Mouse (Mus musculus): ENCODE measurements at regions not wholly inside any gene's neighbourhood (a gene's known extent, or its start where the extent isn't known, plus 50 kb on each side); places are given as distances from the start of the nearest gene placed in this dataset.

DNA sequence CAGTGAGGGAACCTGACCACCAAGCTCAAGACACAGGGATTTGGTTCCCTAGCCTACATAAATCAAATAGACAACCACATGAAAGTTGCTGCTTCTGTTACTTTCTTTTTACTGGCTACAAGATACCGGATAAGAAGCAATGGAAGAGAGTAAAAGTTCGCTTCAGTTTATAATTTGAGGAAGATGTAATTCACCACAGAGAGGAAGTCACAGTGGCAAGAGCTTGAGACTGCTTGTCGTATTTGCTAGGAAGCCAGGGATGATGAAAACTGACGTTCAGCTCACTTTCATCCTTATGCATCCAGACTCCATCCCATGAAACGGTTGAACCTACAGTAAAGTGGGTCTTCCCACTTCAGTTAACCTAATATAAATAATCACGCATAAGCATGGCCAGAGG, 102.1 kb upstream of the Slc4a7 start:
- WGBS: 90% methylated on average over 6 of the region's 6 CpGs
- ATAC-seq (ENCODE audit: low FRiP score): no peak
- Histone ChIP-seq H3K4me1 (replicated peaks) (no peaks in the 10 kb centered on the region), H3K27me3 (no peaks in the 10 kb centered on the region), H3K36me3 (no peaks in the 10 kb centered on the region), H3K27ac (no peak overlapping the region), H3K4me3 (no peak overlapping the region), H3K4me2 (no peak overlapping the region), H3K9ac (no peak overlapping the region), H3K9me3 (no peaks in the 10 kb centered on the region)

DNA sequence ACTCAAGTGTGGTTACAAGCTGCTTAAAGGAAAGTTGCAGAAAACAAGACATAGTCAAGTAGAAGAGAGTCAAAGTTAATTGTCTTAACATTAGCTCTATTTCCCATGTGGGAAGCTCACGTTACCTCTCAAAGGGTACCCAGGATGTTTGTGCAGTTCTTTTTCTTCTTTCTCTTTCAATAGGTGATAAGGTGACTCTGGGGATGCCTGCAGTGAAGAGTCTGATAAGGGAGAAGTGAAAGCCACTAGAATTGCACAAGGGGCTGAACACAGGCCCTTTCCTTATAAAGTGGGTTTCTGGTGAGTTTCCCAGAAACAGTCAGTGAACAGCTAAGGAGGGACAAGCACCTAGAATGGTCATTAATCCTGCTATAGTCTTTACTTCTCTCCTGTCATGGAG, 98.6 kb upstream of the Slc4a7 start:
- Histone ChIP-seq H3K4me2 (no peak overlapping the region), H3K27ac (no peak overlapping the region), H3K36me3 (no peaks in the 10 kb centered on the region), H3K4me3 (no peak overlapping the region), H3K27me3 (no peaks in the 10 kb centered on the region), H3K9ac (no peak overlapping the region), H3K9me3 (no peaks in the 10 kb centered on the region), H3K4me1 (replicated peaks) (no peaks in the 10 kb centered on the region)
- 81% methylated on average over 1 of the region's 1 CpGs for WGBS
- ATAC-seq (ENCODE audit: low FRiP score): no peak

DNA sequence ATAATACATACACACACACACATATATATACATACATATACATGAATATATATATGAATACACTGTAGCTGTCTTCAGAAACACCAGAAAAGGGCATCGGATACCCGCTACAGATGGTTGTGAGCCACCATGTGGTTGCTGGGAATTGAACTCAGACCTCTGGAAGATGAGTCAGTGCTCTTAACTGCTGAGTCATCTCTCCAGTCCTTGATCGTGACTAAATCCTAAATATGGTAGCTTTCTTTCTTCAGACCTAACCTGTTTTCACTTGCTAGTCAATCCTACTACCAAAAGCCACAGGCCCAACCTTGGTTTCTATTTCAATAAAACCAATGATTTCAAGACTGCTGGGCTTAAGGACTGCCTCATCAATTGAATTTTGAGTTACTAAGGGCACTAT, 95.0 kb upstream of the Slc4a7 start:
- H3K4me3 ChIP-seq: no peak overlapping the region
- H3K4me2 ChIP-seq: no peak overlapping the region
- H3K36me3 ChIP-seq: no peaks in the 10 kb centered on the region
- 91% methylated on average over 3 of the region's 3 CpGs for WGBS
- H3K9me3 ChIP-seq: no peaks in the 10 kb centered on the region
- no peak overlapping the region for H3K9ac ChIP-seq
- H3K27ac ChIP-seq: no peak overlapping the region
- no peaks in the 10 kb centered on the region; the same call in 1 of the 2 replicates for H3K4me1 ChIP-seq (replicated peaks)
- no peak for ATAC-seq (ENCODE audit: low FRiP score)
- no peaks in the 10 kb centered on the region for H3K27me3 ChIP-seq

DNA sequence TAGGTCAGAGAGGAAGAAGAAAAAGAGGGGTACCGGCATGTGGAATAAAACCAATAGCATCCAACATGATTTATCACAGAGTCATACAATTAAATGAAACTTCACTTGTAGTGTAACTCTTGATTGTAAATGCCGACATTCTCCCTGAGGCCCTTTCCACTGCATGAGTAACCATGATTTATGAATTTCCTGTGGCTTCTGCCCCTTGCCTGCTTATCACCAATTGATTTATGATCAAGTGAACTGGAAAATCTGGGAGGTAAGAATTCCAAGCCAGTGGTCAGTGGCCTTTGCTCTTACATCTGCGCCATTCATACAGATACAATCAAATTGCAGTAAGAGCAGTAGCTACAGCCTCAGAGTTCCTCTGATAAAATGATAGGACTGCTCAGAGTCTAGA, 89.8 kb upstream of the Slc4a7 start:
- Histone ChIP-seq H3K4me2 (no peak overlapping the region), H3K27me3 (no peaks in the 10 kb centered on the region), H3K27ac (no peak overlapping the region), H3K4me3 (no peak overlapping the region), H3K9ac (no peak overlapping the region), H3K4me1 (replicated peaks) (no peaks in the 10 kb centered on the region; the same call in 1 of the 2 replicates), H3K36me3 (no peaks in the 10 kb centered on the region), H3K9me3 (no peaks in the 10 kb centered on the region)
- no peak for ATAC-seq (ENCODE audit: low FRiP score)
- WGBS: 82% methylated on average over 3 of the region's 3 CpGs

GRCm38 (mm10) chr14:14620316-14620715, 81.8 kb upstream of the Slc4a7 start:
- H3K4me2 ChIP-seq: no peak overlapping the region
- no peak for ATAC-seq (ENCODE audit: low FRiP score)
- no peaks in the 10 kb centered on the region for H3K36me3 ChIP-seq
- H3K27ac ChIP-seq: no peak overlapping the region
- H3K9ac ChIP-seq: no peak overlapping the region
- no peak overlapping the region for H3K4me3 ChIP-seq
- no peaks in the 10 kb centered on the region for H3K4me1 ChIP-seq (replicated peaks)
- H3K27me3 ChIP-seq: no peaks in the 10 kb centered on the region
- 86% methylated on average over 5 of the region's 5 CpGs for WGBS
- H3K9me3 ChIP-seq: no peaks in the 10 kb centered on the region

DNA sequence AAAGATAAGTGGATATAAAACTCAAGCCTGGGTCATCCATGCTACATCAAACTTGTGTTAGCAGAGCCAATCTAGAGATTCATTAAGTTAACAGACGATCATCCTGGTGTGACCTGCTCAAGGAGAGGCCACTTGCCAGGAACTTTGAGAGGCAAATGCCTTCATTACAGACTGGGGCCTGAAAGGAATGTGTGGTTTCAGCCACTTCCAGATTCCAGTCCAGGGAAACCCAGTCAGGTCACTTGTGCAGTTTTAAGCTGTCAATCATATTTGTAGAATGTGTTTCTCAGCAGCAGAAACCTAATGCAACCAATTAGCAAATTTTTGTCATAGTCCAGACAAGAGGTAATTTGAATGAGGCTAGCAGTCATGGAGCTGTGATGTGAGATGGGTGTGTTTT, 73.4 kb upstream of the Slc4a7 start:
- ATAC-seq (ENCODE audit: low FRiP score): no peak
- Histone ChIP-seq H3K9me3 (no peaks in the 10 kb centered on the region), H3K27ac (no peak overlapping the region), H3K36me3 (no peaks in the 10 kb centered on the region), H3K27me3 (peaks cover 13% of the 10 kb centered on the region), H3K4me1 (replicated peaks) (peaks cover 14% of the 10 kb centered on the region), H3K4me3 (no peak overlapping the region), H3K9ac (no peak overlapping the region), H3K4me2 (no peak overlapping the region)
- 87% methylated on average over 1 of the region's 1 CpGs for WGBS

DNA sequence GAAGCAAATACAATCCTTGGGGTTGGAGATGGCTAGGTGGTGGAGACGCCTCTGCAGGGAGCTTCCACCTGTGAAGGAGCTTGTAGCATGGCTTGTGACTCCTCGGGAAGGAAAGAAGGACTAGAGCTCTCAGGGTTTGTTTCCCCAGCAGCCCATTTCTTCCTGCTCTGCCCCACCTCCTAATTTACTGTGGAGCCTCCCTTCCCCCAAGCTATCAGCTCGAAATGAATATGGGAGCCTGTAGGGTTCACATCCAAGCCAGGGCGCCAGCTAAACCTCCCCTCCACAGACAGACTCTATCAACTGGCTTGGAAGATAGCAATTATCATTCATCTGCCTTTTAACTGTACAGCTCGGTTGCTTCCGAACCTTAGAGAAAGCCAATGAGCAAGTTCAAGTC, 70.3 kb upstream of the Slc4a7 start:
- H3K4me3 ChIP-seq: no peak overlapping the region
- WGBS: 40% methylated on average over 6 of the region's 6 CpGs
- peaks cover 13% of the 10 kb centered on the region for H3K27me3 ChIP-seq
- H3K4me2 ChIP-seq: no peak overlapping the region
- H3K36me3 ChIP-seq: no peaks in the 10 kb centered on the region
- H3K9me3 ChIP-seq: no peaks in the 10 kb centered on the region
- peaks cover 14% of the 10 kb centered on the region for H3K4me1 ChIP-seq (replicated peaks)
- no peak overlapping the region for H3K27ac ChIP-seq
- no peak for ATAC-seq (ENCODE audit: low FRiP score)
- H3K9ac ChIP-seq: no peak overlapping the region

DNA sequence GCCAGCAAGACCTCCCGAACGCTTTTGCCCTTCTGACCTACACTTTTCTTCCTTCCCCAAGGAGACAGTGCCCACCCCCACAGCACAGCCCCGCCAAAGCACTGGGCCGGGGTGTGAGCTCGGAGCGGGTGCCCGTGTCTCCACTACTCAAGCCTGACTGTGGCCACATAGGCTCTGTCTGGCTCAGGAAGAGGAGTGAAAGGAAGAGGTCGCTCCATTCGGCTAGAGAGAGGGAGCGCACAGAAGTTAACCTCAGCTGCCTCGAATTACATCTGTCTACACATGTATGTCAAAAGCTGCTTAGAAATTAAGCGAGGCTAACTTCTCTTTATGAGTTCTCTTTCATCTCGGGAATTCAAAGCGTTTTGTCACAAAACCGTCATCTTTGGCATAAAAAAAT, 69.6 kb upstream of the Slc4a7 start:
- ATAC-seq (ENCODE audit: low FRiP score): 0 out of 2 replicates have a peak, but pooled peaks have one; percentile 65
- H3K27ac ChIP-seq: no peak overlapping the region
- H3K27me3 ChIP-seq: peaks cover 13% of the 10 kb centered on the region
- peaks cover 14% of the 10 kb centered on the region for H3K4me1 ChIP-seq (replicated peaks)
- no peak overlapping the region for H3K9ac ChIP-seq
- H3K36me3 ChIP-seq: no peaks in the 10 kb centered on the region
- no peaks in the 10 kb centered on the region for H3K9me3 ChIP-seq
- H3K4me2 ChIP-seq: peak overlapping the region; percentile 51
- under 1% methylated on average over 15 of the region's 15 CpGs for WGBS
- peak overlapping the region; percentile 24 for H3K4me3 ChIP-seq

GRCm38 (mm10) chr14:14632951-14633931, 68.8 kb upstream of the Slc4a7 start:
- Histone ChIP-seq H3K27ac (no peak overlapping the region), H3K4me2 (peak overlapping the region; percentile 51), H3K4me3 (peak overlapping the region; percentile 24), H3K36me3 (no peaks in the 10 kb centered on the region), H3K9ac (no peak overlapping the region), H3K27me3 (peaks cover 13% of the 10 kb centered on the region), H3K9me3 (no peaks in the 10 kb centered on the region), H3K4me1 (replicated peaks) (peaks cover 14% of the 10 kb centered on the region)
- WGBS: 11% methylated on average over 22 of the region's 22 CpGs
- 0 out of 2 replicates have a peak, but pooled peaks have one; percentile 7 for ATAC-seq (ENCODE audit: low FRiP score)

GRCm38 (mm10) chr14:14634021-14634420, 68.1 kb upstream of the Slc4a7 start:
- WGBS: 49% methylated on average over 2 of the region's 2 CpGs
- no peaks in the 10 kb centered on the region for H3K36me3 ChIP-seq
- H3K9me3 ChIP-seq: no peaks in the 10 kb centered on the region
- H3K27ac ChIP-seq: no peak overlapping the region
- H3K4me3 ChIP-seq: no peak overlapping the region
- ATAC-seq (ENCODE audit: low FRiP score): no peak
- H3K9ac ChIP-seq: no peak overlapping the region
- H3K4me2 ChIP-seq: no peak overlapping the region
- H3K4me1 ChIP-seq (replicated peaks): peaks cover 14% of the 10 kb centered on the region
- peaks cover 13% of the 10 kb centered on the region for H3K27me3 ChIP-seq

DNA sequence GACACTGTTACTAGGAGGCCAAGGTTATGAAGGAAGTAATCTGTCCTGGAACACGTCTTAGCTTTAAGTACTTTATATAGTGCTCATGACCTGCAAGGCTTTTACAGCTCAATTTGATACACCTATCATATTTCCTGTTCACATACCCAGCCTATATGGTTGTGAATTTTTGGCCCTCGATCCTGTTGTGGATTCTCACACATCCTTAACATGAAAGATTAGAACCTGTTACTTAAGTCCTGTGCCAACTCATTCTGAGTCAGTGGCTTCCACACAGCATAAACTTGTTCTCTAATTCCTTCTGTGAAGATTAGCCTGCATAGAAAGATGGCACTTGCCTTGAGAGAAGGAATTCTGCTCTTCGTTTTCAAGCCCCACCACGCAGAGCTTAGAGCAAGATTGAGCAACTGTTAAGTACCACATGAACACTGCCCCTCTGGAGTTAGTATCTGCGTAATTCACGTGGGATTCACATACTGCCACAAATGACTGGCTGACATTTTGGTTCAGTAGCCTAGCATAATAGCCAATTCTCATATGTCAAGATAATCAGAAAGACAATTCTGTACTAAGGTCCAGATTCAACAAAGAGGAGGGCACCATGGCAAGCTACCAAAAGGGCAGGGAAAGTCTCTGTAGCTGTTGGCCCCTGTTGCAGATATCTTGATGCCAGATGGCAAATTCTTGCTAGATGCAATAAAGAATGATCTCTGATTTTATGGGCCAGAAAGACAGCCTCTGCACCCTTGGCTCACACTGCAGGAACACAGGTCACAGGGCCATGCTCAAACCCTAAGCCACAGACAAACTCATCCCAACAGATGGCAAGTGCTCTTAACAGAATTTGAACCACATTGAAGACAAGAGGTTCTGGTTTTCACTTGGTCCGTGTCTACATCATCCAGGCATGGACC, 62.7 kb upstream of the Slc4a7 start:
- WGBS: 82% methylated on average over 7 of the region's 7 CpGs
- no peak overlapping the region for H3K4me3 ChIP-seq
- H3K27ac ChIP-seq: no peak overlapping the region
- no peaks in the 10 kb centered on the region for H3K36me3 ChIP-seq
- H3K4me2 ChIP-seq: no peak overlapping the region
- no peaks in the 10 kb centered on the region for H3K9me3 ChIP-seq
- H3K4me1 ChIP-seq (replicated peaks): no peaks in the 10 kb centered on the region
- no peak for ATAC-seq (ENCODE audit: low FRiP score)
- no peak overlapping the region for H3K9ac ChIP-seq
- no peaks in the 10 kb centered on the region for H3K27me3 ChIP-seq

DNA sequence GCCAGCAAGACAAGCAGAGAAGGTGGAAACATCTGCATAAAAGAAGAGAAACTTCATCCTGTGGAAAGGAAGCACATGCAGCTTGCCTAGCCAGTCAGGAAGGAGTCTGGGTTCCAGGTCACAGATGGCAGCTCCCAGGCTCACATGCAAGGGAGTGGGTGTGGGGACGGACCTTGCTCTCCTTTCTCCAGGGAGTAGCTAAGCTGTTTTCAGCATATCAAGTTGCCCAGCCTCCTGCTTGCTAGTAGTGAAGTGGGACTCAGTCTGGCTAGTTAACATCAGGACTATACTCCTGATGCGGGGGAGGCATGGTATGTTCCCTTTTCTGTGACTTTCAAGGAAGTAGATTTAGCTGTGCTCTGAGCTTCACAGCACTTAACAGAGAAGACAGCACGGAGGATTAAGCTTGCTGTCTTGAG, 62.0 kb upstream of the Slc4a7 start:
- Histone ChIP-seq H3K9ac (no peak overlapping the region), H3K4me3 (no peak overlapping the region), H3K4me1 (replicated peaks) (no peaks in the 10 kb centered on the region), H3K27me3 (no peaks in the 10 kb centered on the region), H3K36me3 (no peaks in the 10 kb centered on the region), H3K9me3 (no peaks in the 10 kb centered on the region), H3K4me2 (no peak overlapping the region), H3K27ac (no peak overlapping the region)
- no peak for ATAC-seq (ENCODE audit: low FRiP score)
- 56% methylated on average over 3 of the region's 3 CpGs for WGBS
